Mouse (Mus musculus) forebrain, embryonic 15.5 days (tissue): ENCODE measurements at regions not wholly inside any gene's neighbourhood (a gene's known extent, or its start where the extent isn't known, plus 50 kb on each side); places are given as distances from the start of the nearest gene placed in this dataset.

Source experiments
- ATAC-seq: fragments of 200-750 bp; cut with Nextera tagmentation; replicated peaks from 2 replicates; pipeline ENCODE4 v1.8.0; 2017; ENCODE audit warnings: mild to moderate bottlenecking, moderate TSS enrichment, moderate library complexity
- H3K27ac ChIP-seq: fragments of 300-500 bp; sonication (generic); replicated peaks from 2 replicates; pipeline ENCODE4 v1.5.1; 2015; ENCODE audit warnings: mild to moderate bottlenecking, inconsistent platforms
- H3K27me3 ChIP-seq: fragments of 300-500 bp; sonication (generic); 2 replicates; pipeline ENCODE4 v1.6.1; 2015; ENCODE audit warnings: inconsistent platforms
- H3K36me3 ChIP-seq: fragments of 300-500 bp; sonication (generic); 2 replicates; pipeline ENCODE4 v1.6.1; 2015; ENCODE audit warnings: mild to moderate bottlenecking, inconsistent platforms
- H3K4me1 ChIP-seq: fragments of 300-500 bp; sonication (generic); 2 replicates; pipeline ENCODE4 v1.6.1; 2015; ENCODE audit warnings: inconsistent platforms
- H3K4me2 ChIP-seq: fragments of 300-500 bp; sonication (generic); replicated peaks from 2 replicates; pipeline ENCODE4 v1.6.1; 2015; ENCODE audit warnings: mild to moderate bottlenecking, inconsistent platforms
- H3K4me3 ChIP-seq: fragments of 300-500 bp; sonication (generic); 2 replicates; pipeline ENCODE4 v1.5.1; 2015; ENCODE audit warnings: mild to moderate bottlenecking, inconsistent platforms
- H3K9ac ChIP-seq: fragments of 300-500 bp; sonication (generic); replicated peaks from 2 replicates; pipeline ENCODE4 v1.6.1; 2015; ENCODE audit warnings: mild to moderate bottlenecking, inconsistent platforms
- H3K9me3 ChIP-seq: fragments of 300-500 bp; sonication (generic); 2 replicates; pipeline ENCODE4 v1.6.1; 2016; ENCODE audit warnings: inconsistent platforms
- WGBS: fragments of 180-500 bp; shearing (Covaris S2); methylation state at CpG from one replicate; pipeline ENCODE4 v1.1.7; 2015; ENCODE audit warnings: mixed read lengths; 5-methylcytosine and 5-hydroxymethylcytosine counted together

DNA sequence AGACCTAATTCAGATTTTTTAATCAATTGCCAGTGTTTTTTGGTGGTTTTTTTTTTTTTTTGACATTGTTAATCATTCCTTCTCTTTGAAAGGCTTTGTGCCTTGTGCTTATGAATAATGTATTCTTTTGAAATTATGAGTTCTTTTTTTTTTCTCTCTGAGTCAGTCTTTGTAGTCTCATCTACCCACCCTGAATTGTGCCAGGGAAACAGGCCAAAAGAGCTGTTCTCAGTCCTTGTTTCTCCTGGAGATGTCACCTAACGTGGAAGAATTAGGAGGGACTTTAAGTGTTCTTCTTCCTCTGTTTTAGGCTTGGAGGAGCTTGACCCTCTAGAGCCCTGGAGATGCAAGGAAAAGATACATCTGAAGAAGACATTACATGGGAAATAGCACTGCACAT lies 2012.6 kb downstream of the Poteg start:
- H3K9ac ChIP-seq, result no peak overlapping the region
- no peaks in the 10 kb centered on the region for H3K36me3 ChIP-seq
- WGBS, result 40% methylated on average over 1 of the region's 1 CpGs
- H3K9me3 ChIP-seq, result no peaks in the 10 kb centered on the region
- H3K4me1 ChIP-seq, result no peaks in the 10 kb centered on the region
- no peak for ATAC-seq
- no peaks in the 10 kb centered on the region for H3K27me3 ChIP-seq
- H3K27ac ChIP-seq, result no peak overlapping the region
- no peak overlapping the region for H3K4me2 ChIP-seq
- no peak overlapping the region for H3K4me3 ChIP-seq

DNA sequence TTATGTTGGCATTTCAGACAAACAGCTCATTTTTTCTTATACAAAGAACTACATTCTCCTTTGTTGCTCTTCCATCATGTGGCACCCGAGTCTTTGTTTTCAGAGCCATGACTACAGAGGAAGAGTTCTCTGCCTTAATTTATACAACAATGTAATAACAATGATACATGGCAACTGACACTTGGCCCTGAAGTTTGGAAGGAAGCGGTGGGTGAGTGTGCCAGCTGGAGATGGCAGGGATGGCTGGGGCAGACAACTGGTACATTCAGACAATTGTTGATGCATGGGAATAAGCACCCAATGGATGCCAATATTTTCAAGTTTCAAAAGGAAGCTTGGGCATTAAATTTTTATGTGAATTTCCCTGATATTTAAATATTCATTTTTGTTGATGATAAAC lies 2045.5 kb downstream of the Poteg start:
- WGBS, result 80% methylated on average over 2 of the region's 2 CpGs
- ATAC-seq, result no peak

DNA sequence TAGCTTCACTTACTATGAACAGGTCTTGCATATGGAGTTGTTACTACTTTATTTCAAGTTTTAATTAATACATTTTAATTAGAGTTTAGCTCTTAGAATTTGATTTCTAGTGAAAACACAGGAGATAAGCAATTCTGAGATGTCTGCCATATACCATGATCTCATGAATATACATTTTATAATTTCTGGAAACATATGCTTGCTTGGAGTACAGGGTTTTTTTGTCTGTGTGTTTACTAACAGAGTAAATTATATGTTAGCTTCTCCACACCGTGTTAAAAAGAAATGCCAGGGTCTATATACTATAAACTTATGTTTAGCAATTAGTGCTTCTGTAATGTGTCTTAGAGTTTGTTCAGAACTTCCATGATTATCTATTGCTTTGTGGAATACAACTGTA lies 2079.9 kb downstream of the Poteg start:
- 71% methylated on average over 1 of the region's 1 CpGs for WGBS
- no peaks in the 10 kb centered on the region for H3K4me1 ChIP-seq
- ATAC-seq, result 0 out of 2 replicates have a peak, but pooled peaks have one; percentile 23
- H3K9me3 ChIP-seq, result no peaks in the 10 kb centered on the region
- H3K9ac ChIP-seq, result no peak overlapping the region
- H3K4me3 ChIP-seq, result no peak overlapping the region
- H3K27me3 ChIP-seq, result no peaks in the 10 kb centered on the region
- H3K4me2 ChIP-seq, result no peak overlapping the region
- H3K27ac ChIP-seq, result no peak overlapping the region
- no peaks in the 10 kb centered on the region for H3K36me3 ChIP-seq

More for the DNA sequence above, 2045.5 kb downstream of the Poteg start:
- no peak overlapping the region for H3K27ac ChIP-seq
- no peak overlapping the region for H3K9ac ChIP-seq
- H3K4me2 ChIP-seq, result no peak overlapping the region
- H3K4me1 ChIP-seq, result no peaks in the 10 kb centered on the region
- H3K27me3 ChIP-seq, result no peaks in the 10 kb centered on the region
- H3K4me3 ChIP-seq, result no peak overlapping the region
- no peaks in the 10 kb centered on the region for H3K9me3 ChIP-seq
- no peaks in the 10 kb centered on the region for H3K36me3 ChIP-seq

DNA sequence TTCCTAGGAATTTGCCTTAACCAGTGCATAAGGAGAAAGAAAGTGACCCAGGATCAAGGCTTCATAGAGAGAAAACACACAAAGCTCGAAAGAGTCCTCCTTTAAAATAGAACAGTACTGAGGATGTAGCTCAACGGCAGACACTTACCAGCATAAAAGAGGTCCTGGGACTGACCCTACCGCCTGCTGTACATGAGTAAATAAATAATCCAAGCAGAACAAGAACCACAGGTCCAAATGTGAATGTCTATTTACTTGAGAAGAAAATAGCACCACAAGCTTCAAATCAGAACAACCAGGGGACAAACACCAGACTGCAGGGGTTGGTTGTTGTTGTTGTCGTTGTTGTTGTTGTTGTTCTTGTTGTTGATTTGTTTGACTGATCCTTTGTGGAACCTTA lies 2084.1 kb downstream of the Poteg start:
- Histone ChIP-seq H3K4me3 (no peak overlapping the region), H3K27me3 (no peaks in the 10 kb centered on the region), H3K4me1 (no peaks in the 10 kb centered on the region), H3K27ac (no peak overlapping the region), H3K4me2 (no peak overlapping the region), H3K9ac (no peak overlapping the region), H3K36me3 (no peaks in the 10 kb centered on the region), H3K9me3 (no peaks in the 10 kb centered on the region)
- no peak for ATAC-seq
- 65% methylated on average over 4 of the region's 4 CpGs for WGBS

DNA sequence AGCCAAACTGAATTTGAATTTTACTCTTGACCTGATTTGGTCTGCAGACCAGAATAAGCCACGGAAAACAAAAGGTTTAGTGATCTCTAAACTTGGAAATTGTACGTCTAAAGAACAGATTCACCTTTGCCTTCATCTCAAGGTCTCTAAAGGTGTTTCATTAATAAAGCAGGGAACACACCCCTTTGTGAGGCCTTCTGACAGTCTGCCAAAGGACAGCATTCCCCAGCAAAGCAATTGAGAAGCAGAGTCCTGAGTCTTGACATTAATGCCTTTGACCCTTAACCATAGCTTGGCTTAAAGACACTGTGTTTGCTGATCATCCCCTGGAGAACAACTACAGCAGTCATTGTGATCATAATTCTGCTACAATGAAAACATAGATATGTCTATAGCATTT lies 2090.5 kb downstream of the Poteg start:
- Histone ChIP-seq H3K9ac (no peak overlapping the region), H3K4me3 (no peak overlapping the region), H3K4me1 (no peaks in the 10 kb centered on the region), H3K27me3 (no peaks in the 10 kb centered on the region), H3K36me3 (no peaks in the 10 kb centered on the region), H3K27ac (no peak overlapping the region), H3K4me2 (no peak overlapping the region), H3K9me3 (no peaks in the 10 kb centered on the region)
- 89% methylated on average over 2 of the region's 2 CpGs for WGBS
- no peak for ATAC-seq

DNA sequence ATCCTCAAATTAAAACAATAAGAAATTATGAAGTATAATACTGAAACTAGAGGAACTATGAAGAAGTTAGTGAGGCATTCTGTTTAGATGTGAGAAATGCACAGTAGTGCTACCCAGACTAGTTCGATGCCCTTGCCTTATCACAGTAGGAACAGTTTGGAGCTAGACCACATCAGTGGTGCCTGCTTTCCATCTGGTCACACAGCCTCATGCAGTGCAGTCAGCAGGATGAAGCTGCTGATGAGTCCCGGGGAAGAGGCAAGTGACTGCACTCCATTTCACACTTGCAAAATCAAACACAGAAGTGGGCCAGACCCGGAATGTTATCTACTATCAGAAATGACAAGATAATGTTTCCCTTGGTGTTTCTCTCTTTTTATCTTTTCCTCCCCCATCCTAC lies 2092.4 kb downstream of the Poteg start:
- 71% methylated on average over 3 of the region's 3 CpGs for WGBS
- ATAC-seq, result no peak

DNA sequence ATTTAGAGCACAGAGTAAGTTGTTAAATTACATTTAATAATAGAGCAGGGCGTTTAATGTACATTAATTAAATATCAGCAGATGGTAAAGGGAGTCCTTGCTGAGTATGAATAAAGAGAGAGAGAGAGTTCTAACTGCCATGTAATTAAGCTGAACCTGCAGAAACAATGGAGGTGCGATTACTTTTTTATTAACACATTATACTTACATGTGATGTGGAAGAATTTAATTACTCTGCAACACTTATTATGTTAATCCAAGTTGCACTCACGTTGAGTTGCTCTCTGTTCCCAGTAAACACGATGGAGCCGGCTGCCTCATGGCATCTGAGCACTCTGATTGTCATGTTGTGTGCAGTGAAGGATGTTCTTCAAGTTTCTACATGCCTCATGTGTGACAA lies 2096.7 kb downstream of the Poteg start:
- Histone ChIP-seq H3K4me2 (no peak overlapping the region), H3K27ac (peak overlapping the region; percentile 23; the same call in 1 of the 2 replicates), H3K9me3 (no peaks in the 10 kb centered on the region), H3K4me3 (no peak overlapping the region), H3K9ac (no peak overlapping the region), H3K27me3 (no peaks in the 10 kb centered on the region), H3K4me1 (peaks cover 16% of the 10 kb centered on the region), H3K36me3 (no peaks in the 10 kb centered on the region)
- 4% methylated on average over 5 of the region's 5 CpGs for WGBS
- peak; percentile 94 for ATAC-seq

More for the DNA sequence above, 2092.4 kb downstream of the Poteg start:
- Histone ChIP-seq H3K27ac (no peak overlapping the region), H3K36me3 (no peaks in the 10 kb centered on the region), H3K4me2 (no peak overlapping the region), H3K27me3 (no peaks in the 10 kb centered on the region), H3K4me1 (peaks cover 16% of the 10 kb centered on the region), H3K9ac (no peak overlapping the region), H3K9me3 (no peaks in the 10 kb centered on the region), H3K4me3 (no peak overlapping the region)

DNA sequence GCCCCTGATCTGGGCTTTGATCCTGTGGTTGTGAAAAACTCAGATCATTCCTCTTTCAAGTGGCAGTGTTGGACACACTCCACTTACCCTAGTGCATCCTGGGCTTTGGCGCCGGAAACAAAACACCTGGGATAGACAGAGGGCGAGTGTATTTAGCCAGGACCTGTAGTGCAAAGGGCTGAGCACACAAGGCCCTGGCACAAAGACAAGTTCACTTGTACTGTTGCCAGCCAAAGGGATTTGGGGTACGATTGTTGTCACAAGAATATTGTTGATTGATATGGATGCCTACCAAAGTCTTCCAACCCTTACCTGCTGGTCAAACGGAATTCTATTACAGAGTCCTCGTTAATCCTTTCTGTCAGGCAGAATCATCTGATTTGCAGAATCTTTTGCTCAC lies 2138.2 kb downstream of the Poteg start:
- no peak overlapping the region for H3K27ac ChIP-seq
- H3K9me3 ChIP-seq, result no peaks in the 10 kb centered on the region
- H3K4me3 ChIP-seq, result no peak overlapping the region
- no peaks in the 10 kb centered on the region for H3K27me3 ChIP-seq
- 71% methylated on average over 6 of the region's 6 CpGs for WGBS
- H3K36me3 ChIP-seq, result no peaks in the 10 kb centered on the region
- no peak overlapping the region for H3K9ac ChIP-seq
- H3K4me1 ChIP-seq, result no peaks in the 10 kb centered on the region
- no peak overlapping the region for H3K4me2 ChIP-seq
- no peak for ATAC-seq

DNA sequence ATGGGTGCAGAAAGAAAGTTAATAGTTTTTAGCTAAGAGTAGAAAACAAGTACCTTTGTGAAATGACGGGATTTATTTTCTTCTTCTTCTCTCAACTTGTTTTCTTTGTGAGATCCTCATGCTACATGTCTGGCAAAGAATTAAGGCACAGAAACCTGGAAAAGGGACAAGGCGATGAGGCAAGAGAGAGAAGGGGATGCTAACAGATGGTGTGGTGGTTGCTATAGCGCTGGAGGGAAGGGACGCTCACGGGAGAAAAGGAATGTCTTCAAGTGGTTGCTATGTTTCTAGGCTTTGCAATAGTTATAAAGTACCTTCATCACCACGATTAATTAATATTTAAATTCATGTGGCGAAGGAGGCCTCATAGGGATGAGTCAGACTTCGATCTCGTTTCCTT lies 2146.7 kb downstream of the Poteg start:
- no peak overlapping the region for H3K9ac ChIP-seq
- H3K36me3 ChIP-seq, result no peaks in the 10 kb centered on the region
- no peak overlapping the region for H3K4me3 ChIP-seq
- H3K9me3 ChIP-seq, result no peaks in the 10 kb centered on the region
- no peak; the same call in 1 of the 2 replicates for ATAC-seq
- 66% methylated on average over 9 of the region's 9 CpGs for WGBS
- no peak overlapping the region for H3K27ac ChIP-seq
- no peaks in the 10 kb centered on the region for H3K27me3 ChIP-seq
- no peaks in the 10 kb centered on the region for H3K4me1 ChIP-seq
- H3K4me2 ChIP-seq, result no peak overlapping the region

DNA sequence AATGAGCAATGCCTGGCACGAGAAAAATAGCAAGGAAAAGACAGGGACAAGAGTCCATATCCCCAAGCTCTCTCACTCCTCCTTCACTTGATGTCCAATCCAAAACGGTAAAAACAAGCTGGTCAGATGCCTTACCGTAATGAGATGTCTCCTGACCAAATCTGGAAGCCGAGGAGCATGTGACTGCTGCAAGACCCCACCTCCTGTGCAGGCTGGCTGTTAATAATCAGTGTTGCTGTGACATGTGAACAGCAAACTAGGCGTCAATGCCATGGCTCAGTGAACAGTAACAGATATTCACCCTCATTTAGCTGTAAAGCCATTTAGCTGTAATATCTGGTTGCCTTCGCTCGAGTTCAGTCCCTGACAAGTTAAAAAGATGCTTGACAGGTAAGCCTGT lies 2166.6 kb downstream of the Poteg start:
- no peak for ATAC-seq
- Histone ChIP-seq H3K27me3 (no peaks in the 10 kb centered on the region), H3K4me3 (no peak overlapping the region), H3K36me3 (no peaks in the 10 kb centered on the region), H3K27ac (no peak overlapping the region), H3K4me1 (no peaks in the 10 kb centered on the region), H3K9me3 (no peaks in the 10 kb centered on the region), H3K9ac (no peak overlapping the region), H3K4me2 (no peak overlapping the region)
- 61% methylated on average over 7 of the region's 7 CpGs for WGBS

DNA sequence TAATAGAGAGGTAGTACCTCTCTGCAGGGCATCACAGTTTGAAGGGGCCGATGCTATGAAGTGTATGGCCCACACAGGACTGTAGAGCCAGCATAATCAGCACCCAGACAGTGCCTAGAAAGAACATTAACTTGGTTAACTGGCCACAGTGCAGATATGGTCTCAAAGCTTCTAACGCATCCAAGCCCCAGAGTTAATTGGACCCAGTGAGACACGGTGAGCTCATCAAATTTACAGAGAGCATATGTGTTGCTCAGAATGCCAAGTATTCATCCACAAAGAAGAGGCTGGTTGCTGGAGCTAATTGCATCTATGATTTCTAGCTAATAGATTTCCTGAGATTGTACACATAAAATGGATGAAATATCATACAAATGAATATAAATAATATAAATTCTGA lies 2214.1 kb downstream of the Poteg start:
- Histone ChIP-seq H3K9me3 (no peaks in the 10 kb centered on the region), H3K36me3 (no peaks in the 10 kb centered on the region), H3K9ac (no peak overlapping the region), H3K27ac (no peak overlapping the region), H3K4me2 (no peak overlapping the region), H3K4me3 (no peak overlapping the region), H3K4me1 (no peaks in the 10 kb centered on the region), H3K27me3 (no peaks in the 10 kb centered on the region)
- ATAC-seq, result 0 out of 2 replicates have a peak, but pooled peaks have one; percentile 51
- WGBS, result 54% methylated on average over 3 of the region's 3 CpGs

DNA sequence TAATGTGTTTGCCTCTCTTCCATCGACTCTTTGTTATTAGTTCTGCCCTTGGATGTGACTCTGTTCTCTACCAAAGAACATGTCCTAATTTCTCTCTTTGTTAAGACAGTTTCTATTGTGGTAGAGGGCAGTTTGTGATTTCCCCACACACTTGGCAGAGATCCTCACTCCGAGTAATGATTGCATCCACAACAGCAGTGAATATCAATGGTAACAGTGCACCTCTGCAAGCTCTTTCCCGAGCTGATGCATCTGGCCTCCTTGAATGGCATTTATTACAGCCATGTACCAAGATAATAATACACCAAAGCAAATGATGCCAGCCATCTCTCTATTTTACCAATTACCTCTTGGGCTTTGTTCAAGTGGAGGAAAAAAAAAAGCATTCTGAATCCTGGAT lies 2228.4 kb downstream of the Poteg start:
- H3K36me3 ChIP-seq, result no peaks in the 10 kb centered on the region
- no peak for ATAC-seq
- no peak overlapping the region for H3K9ac ChIP-seq
- H3K27ac ChIP-seq, result no peak overlapping the region
- no peaks in the 10 kb centered on the region for H3K9me3 ChIP-seq
- H3K4me1 ChIP-seq, result no peaks in the 10 kb centered on the region
- H3K4me3 ChIP-seq, result no peak overlapping the region
- no peak overlapping the region for H3K4me2 ChIP-seq
- no peaks in the 10 kb centered on the region for H3K27me3 ChIP-seq
- 32% methylated on average over 3 of the region's 3 CpGs for WGBS

DNA sequence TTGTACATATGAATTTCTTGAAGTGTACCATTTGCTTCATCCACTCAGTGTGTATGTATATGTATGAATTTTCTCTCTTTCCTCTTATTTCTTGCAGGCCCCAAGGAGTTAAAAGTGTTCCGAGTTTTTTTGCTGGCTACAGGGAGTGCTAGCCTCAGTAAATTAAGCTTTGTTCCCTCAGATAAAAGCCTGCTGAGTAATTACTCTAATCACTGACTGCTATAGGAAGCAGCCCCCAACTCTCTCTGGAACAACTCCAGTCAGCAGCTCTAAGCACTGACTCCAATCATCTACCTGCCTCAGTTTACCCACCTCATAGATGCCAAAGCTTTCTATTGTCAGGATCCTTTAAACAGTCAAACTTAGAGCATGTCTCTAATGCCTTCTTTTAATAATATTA lies 2235.9 kb downstream of the Poteg start:
- no peaks in the 10 kb centered on the region for H3K27me3 ChIP-seq
- no peak for ATAC-seq
- H3K4me2 ChIP-seq, result no peak overlapping the region
- H3K4me3 ChIP-seq, result no peak overlapping the region
- H3K4me1 ChIP-seq, result no peaks in the 10 kb centered on the region
- no peaks in the 10 kb centered on the region for H3K9me3 ChIP-seq
- H3K36me3 ChIP-seq, result no peaks in the 10 kb centered on the region
- H3K27ac ChIP-seq, result no peak overlapping the region
- no peak overlapping the region for H3K9ac ChIP-seq
- WGBS, result 6% methylated on average over 1 of the region's 1 CpGs
